Mouse (Mus musculus) kidney, adult 2 months (tissue): ENCODE measurements at regions not wholly inside any gene's neighbourhood (a gene's known extent, or its start where the extent isn't known, plus 50 kb on each side); places are given as distances from the start of the nearest gene placed in this dataset.
"Not testable (repeated sequence)": the region's sequence is repeated elsewhere in the genome, so short reads cannot be mapped to it uniquely, and the experiment has no call there.

ENCODE experiments used
- DNase-seq: peaks from one replicate; pipeline ENCODE4 v3.0.0; 2021
- H3K27ac ChIP-seq: fragments of 200-500 bp; 2 replicates; pipeline ENCODE4 v1.5.1; 2012; ENCODE audit warnings: low read depth, low read length, control low read depth, inconsistent platforms; ENCODE audit not compliant: insufficient read depth
- H3K27me3 ChIP-seq: fragments of 200-500 bp; replicated peaks from 2 replicates; pipeline ENCODE4 v1.6.1; 2012; ENCODE audit warnings: mild to moderate bottlenecking, moderate library complexity, low read length, inconsistent platforms; ENCODE audit not compliant: control insufficient read depth, insufficient read depth
- H3K36me3 ChIP-seq: fragments of 200-500 bp; 2 replicates; pipeline ENCODE4 v1.6.1; 2012; ENCODE audit warnings: mild to moderate bottlenecking, moderate library complexity, low read length, inconsistent platforms; ENCODE audit not compliant: control insufficient read depth, insufficient read depth
- H3K4me1 ChIP-seq: fragments of 200-500 bp; 2 replicates; pipeline ENCODE4 v1.6.1; 2011; ENCODE audit warnings: low read length; ENCODE audit not compliant: control insufficient read depth, insufficient read depth
- H3K4me3 ChIP-seq: fragments of 200-500 bp; 2 replicates; pipeline ENCODE4 v1.5.1; 2011; ENCODE audit warnings: mild to moderate bottlenecking, low read depth, low read length, control low read depth; ENCODE audit not compliant: insufficient read depth
- CTCF ChIP-seq: fragments of 200-500 bp; conservative IDR thresholded peaks from 2 replicates; pipeline ENCODE4 v1.5.1; 2011; ENCODE audit warnings: low read depth, mild to moderate bottlenecking, control low read depth, low read length, moderate library complexity, mixed read lengths; ENCODE audit not compliant: insufficient read depth, insufficient read length
- POLR2A ChIP-seq: fragments of 200-500 bp; IDR thresholded peaks from one replicate; pipeline ENCODE4 v1.6.1; 2011; ENCODE audit warnings: low read depth, low read length, control low read depth
- WGBS: fragments of 180-500 bp; shearing (Covaris S2); methylation state at CpG from one replicate; pipeline ENCODE4 v1.1.7; 2018; 5-methylcytosine and 5-hydroxymethylcytosine counted together

DNA sequence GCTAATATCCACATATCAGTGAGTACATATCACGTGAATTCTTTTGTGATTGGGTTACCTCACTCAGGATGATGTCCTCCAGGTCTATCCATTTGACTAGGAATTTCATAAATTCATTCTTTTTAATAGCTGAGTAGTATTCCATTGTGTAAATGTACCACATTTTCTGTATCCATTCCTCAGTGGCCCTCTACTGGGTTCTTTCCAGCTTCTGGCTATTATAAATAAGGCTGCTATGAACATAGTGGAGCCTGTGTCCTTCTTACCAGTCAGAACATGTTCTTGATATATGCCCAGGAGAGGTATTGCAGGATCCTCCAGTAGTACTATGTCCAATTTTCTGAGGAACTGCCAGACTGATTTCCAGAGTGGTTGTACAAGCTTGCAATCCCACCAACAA is 884.0 kb upstream of the Lrrc4c start:
- not testable (repeated sequence) for H3K36me3 ChIP-seq, H3K27me3 ChIP-seq, H3K27ac ChIP-seq, H3K4me3 ChIP-seq, H3K4me1 ChIP-seq, DNase-seq
- WGBS: 63% methylated on average over 1 of the region's 1 CpGs

DNA sequence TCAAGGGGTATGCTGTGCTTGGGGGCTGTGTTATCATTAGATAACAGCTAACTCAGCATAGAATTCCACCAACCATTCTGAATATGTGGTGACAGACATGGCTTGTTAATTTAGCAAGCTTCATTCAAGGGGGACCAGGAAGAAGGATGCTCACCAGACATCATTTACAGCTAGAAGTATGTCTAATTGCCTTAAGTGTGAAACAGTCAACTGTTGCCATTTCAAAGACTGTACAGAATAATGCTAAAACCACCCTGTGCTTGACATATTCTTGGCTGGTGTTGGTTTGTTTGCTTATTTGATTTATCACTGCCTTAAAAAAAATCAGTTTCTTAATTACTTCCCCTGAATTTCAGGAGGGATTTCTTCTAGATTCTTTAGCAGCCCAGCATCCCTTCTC is 877.0 kb upstream of the Lrrc4c start:
- no peaks in the 10 kb centered on the region for H3K27me3 ChIP-seq
- no peak for TF ChIP-seq CTCF
- no peak for TF ChIP-seq POLR2A

DNA sequence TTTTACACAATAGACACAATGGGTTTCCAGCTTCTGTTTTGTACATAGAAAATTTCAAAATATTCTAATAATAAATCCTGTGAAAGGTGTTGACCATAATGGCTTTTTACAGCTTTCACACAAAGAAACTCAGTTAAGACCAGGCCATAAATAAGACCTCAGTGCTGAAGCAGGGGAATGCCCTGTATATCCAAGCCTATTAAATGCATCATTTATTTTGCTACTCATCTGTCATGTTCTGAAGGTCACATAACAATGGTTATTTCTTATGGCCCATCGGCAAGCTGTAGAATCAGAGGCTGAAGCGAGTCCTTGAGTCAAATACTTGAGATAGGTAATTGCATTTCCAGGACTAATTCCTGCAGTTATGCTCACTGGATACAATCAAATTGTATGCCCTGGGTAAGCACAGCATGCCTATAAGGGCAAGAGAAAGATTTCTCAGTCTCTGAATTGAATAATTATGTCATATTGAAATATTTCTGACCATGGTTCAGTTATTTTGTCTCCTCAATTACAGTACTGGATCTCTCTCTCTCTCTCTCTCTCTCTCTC is 874.6 kb upstream of the Lrrc4c start:
- no peak overlapping the region for H3K4me3 ChIP-seq
- 45% methylated on average over 2 of the region's 2 CpGs for WGBS
- H3K27me3 ChIP-seq: no peaks in the 10 kb centered on the region
- no peak for DNase-seq
- H3K27ac ChIP-seq: no peak overlapping the region
- TF ChIP-seq POLR2A (no peak), CTCF (no peak)
- H3K4me1 ChIP-seq: no peaks in the 10 kb centered on the region
- H3K36me3 ChIP-seq: no peaks in the 10 kb centered on the region

More for the DNA sequence above, 877.0 kb upstream of the Lrrc4c start:
- H3K4me3 ChIP-seq: no peak overlapping the region
- H3K4me1 ChIP-seq: no peaks in the 10 kb centered on the region
- H3K27ac ChIP-seq: no peak overlapping the region
- no peak for DNase-seq
- H3K36me3 ChIP-seq: no peaks in the 10 kb centered on the region

DNA sequence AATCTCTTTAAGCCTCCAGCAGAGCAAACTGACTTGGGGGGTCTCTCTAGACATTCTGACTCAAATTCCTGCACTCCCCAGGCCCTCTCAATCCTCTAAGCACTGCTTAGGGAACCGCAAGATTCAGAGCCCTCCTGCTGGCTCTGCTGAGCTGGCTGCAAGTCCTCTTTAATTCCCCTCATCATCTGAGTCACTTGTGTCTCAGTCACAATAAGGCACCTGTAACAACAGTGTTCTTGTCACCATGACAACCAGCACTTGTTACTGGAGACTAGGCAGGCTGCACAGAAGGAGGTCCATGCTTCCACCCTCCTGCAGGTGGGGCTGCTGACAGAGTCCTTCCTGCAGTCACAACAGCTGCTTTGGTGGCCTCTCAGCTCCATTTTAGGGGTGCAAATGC is 869.1 kb upstream of the Lrrc4c start:
- Histone ChIP-seq H3K36me3 (no peaks in the 10 kb centered on the region), H3K4me3 (no peak overlapping the region), H3K27ac (no peak overlapping the region), H3K4me1 (no peaks in the 10 kb centered on the region), H3K27me3 (no peaks in the 10 kb centered on the region)
- 6% methylated on average over 1 of the region's 1 CpGs for WGBS
- no peak for DNase-seq
- TF ChIP-seq CTCF (no peak), POLR2A (no peak)

DNA sequence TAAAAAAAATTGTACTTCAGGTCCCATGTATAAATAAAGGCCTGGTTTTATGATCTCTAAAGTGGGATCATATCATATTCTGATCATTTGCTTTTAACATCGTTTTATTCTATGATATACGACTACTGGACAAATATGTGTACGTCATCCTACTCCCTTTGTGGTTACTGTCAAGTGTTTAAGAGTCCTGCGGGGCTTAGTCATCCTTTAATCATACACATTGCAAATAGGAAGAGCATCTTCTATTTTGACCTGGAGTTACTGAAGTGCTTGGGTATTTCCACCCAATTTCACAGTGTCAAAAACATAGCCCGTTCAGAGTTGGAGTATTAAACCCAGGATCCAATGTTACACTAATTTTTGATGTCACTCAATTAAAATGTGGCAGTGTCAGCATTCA is 838.1 kb upstream of the Lrrc4c start:
- no peak overlapping the region for H3K4me3 ChIP-seq
- H3K27me3 ChIP-seq: no peaks in the 10 kb centered on the region
- no peak for DNase-seq
- TF ChIP-seq POLR2A (no peak), CTCF (no peak)
- no peak overlapping the region for H3K27ac ChIP-seq
- 76% methylated on average over 5 of the region's 5 CpGs for WGBS
- H3K4me1 ChIP-seq: no peaks in the 10 kb centered on the region
- H3K36me3 ChIP-seq: no peaks in the 10 kb centered on the region

DNA sequence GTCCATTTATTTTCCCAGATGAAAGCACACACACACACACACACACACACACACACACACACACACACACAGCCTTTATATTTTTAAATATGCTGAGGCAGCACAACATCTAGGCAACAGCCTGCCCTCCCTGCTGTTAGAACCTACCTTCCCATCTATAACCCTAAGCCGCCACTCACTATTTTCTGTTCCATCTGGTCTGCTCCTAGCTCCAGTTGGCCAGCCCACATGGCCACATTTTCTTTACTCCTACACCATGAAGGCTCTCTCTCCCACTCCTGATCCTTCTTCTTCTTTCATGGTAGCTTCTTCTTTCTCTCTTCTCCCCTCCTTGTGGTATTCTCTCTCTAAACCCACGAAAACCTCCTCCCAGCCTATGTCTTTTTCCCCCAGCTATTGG is 834.6 kb upstream of the Lrrc4c start:
- H3K36me3 ChIP-seq: no peaks in the 10 kb centered on the region
- no peaks in the 10 kb centered on the region for H3K4me1 ChIP-seq
- TF ChIP-seq CTCF: no peak
- TF ChIP-seq POLR2A: no peak
- no peaks in the 10 kb centered on the region for H3K27me3 ChIP-seq
- no peak overlapping the region for H3K4me3 ChIP-seq
- no peak overlapping the region for H3K27ac ChIP-seq
- DNase-seq: no peak
- whole genome bisulfite sequencing: 83% methylated on average over 2 of the region's 2 CpGs

DNA sequence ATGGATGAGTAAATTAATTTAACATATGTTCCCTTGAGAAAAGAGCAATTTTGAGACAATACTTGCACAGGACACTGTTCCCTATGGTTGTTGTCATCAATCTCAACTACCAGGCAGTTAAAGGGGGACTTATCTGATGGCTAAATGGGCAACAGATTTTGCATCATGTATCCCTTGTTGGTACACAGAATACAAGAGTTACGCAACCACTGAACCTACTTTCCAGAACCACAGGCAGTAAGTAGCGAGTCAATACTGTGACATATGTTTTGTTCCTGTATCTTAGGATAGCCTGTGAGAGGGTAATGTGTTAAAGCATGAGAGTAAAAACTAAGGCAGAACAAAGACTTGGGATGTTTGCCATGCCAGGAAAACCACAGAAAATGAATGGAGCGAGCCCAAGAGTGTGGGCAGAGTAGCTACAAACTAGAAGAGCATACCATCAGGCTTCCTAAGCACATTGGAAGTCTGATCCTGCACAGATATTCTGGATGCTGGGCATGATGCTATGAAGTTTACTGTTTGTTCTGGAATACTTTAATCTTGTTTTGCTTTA is 830.3 kb upstream of the Lrrc4c start:
- Histone ChIP-seq H3K27me3 (no peaks in the 10 kb centered on the region), H3K36me3 (no peaks in the 10 kb centered on the region), H3K4me3 (no peak overlapping the region), H3K27ac (no peak overlapping the region), H3K4me1 (no peaks in the 10 kb centered on the region)
- no peak for DNase-seq
- TF ChIP-seq POLR2A (no peak), CTCF (no peak)
- 91% methylated on average over 3 of the region's 3 CpGs for WGBS
